Mouse (Mus musculus) neural tube, embryonic 13.5 days (tissue): ENCODE measurements at regions not wholly inside any gene's neighbourhood (a gene's known extent, or its start where the extent isn't known, plus 50 kb on each side); places are given as distances from the start of the nearest gene placed in this dataset.

Experiments
- ATAC-seq: fragments of 200-750 bp; cut with Nextera tagmentation; 2 replicates; pipeline ENCODE4 v1.8.0; 2017; ENCODE audit warnings: low read depth, mild to moderate bottlenecking, moderate TSS enrichment, moderate library complexity
- H3K27ac ChIP-seq: fragments of 300-500 bp; sonication (generic); replicated peaks from 2 replicates; pipeline ENCODE4 v1.5.1; 2015; ENCODE audit warnings: moderate library complexity, mild to moderate bottlenecking, inconsistent platforms
- H3K27me3 ChIP-seq: fragments of 300-500 bp; sonication (generic); 2 replicates; pipeline ENCODE4 v1.6.1; 2015; ENCODE audit warnings: mild to moderate bottlenecking, inconsistent platforms
- H3K36me3 ChIP-seq: fragments of 300-500 bp; sonication (generic); 2 replicates; pipeline ENCODE4 v1.6.1; 2015; ENCODE audit warnings: mild to moderate bottlenecking, inconsistent platforms
- H3K4me1 ChIP-seq: fragments of 300-500 bp; sonication (generic); replicated peaks from 2 replicates; pipeline ENCODE4 v1.6.1; 2015; ENCODE audit warnings: inconsistent platforms
- H3K4me2 ChIP-seq: fragments of 300-500 bp; sonication (generic); 2 replicates; pipeline ENCODE4 v1.6.1; 2015; ENCODE audit warnings: inconsistent platforms, mild to moderate bottlenecking, moderate library complexity
- H3K4me3 ChIP-seq: fragments of 300-500 bp; sonication (generic); 2 replicates; pipeline ENCODE4 v1.5.1; 2015; ENCODE audit warnings: mild to moderate bottlenecking, inconsistent platforms
- H3K9ac ChIP-seq: fragments of 300-500 bp; sonication (generic); 2 replicates; pipeline ENCODE4 v1.6.1; 2015; ENCODE audit warnings: moderate library complexity, mild to moderate bottlenecking, inconsistent platforms
- H3K9me3 ChIP-seq: fragments of 300-500 bp; sonication (generic); 2 replicates; pipeline ENCODE4 v1.6.1; 2016; ENCODE audit warnings: inconsistent platforms
- WGBS: fragments of 180-500 bp; shearing (Covaris S2); methylation state at CpG from one replicate; pipeline ENCODE4 v1.1.7; 2015; 5-methylcytosine and 5-hydroxymethylcytosine counted together

DNA sequence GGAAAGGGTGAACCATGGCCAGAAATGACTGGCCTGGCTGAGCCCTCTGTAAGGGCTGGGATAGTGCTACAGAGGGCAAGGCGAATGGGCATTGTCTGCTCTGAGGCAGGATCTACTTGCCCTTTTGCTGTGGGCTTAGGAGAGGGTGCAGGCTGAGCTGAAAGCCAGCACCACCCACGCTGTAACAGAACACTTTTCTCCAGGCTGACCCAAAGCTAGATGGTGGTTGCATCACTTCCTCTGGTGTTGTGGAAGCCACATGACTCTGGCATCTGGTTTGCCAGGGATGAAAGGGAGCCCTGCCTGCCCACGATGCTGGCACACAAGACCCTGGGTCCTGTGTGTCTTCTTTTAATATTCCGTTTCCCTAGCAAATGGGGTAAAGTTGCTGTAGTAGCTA is 198.0 kb upstream of the Klf4 start:
- H3K4me3 ChIP-seq = no peak overlapping the region
- ATAC-seq = no peak
- WGBS = 90% methylated on average over 4 of the region's 4 CpGs
- H3K27ac ChIP-seq = no peak overlapping the region
- H3K9ac ChIP-seq = no peak overlapping the region
- H3K36me3 ChIP-seq = no peaks in the 10 kb centered on the region
- no peaks in the 10 kb centered on the region for H3K4me1 ChIP-seq
- no peak overlapping the region for H3K4me2 ChIP-seq
- no peaks in the 10 kb centered on the region for H3K9me3 ChIP-seq
- no peaks in the 10 kb centered on the region for H3K27me3 ChIP-seq

DNA sequence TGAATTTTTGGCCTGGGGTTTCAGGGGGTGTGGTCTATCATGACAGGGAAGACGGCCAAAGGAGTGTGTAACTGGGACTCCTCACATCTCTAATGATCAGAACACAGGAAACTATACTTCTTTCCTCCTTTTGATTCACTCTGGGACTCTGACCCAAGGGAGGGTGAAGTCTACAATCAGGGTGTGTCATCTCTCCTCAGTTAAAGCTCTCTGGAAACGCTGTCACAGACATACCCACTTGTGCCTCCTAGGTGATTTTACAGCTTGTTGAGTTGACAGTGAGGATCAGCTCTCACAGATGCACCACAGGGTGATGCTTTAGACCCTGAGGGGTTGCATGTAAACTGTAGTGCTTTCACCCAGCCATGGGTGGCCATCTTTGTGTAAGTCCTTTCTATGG is 194.9 kb upstream of the Klf4 start:
- H3K9ac ChIP-seq = no peak overlapping the region
- no peak overlapping the region for H3K27ac ChIP-seq
- 88% methylated on average over 2 of the region's 2 CpGs for WGBS
- ATAC-seq = no peak
- H3K36me3 ChIP-seq = no peaks in the 10 kb centered on the region
- peaks cover 10% of the 10 kb centered on the region for H3K4me1 ChIP-seq
- H3K9me3 ChIP-seq = no peaks in the 10 kb centered on the region
- no peak overlapping the region for H3K4me3 ChIP-seq
- no peaks in the 10 kb centered on the region for H3K27me3 ChIP-seq
- H3K4me2 ChIP-seq = no peak overlapping the region

DNA sequence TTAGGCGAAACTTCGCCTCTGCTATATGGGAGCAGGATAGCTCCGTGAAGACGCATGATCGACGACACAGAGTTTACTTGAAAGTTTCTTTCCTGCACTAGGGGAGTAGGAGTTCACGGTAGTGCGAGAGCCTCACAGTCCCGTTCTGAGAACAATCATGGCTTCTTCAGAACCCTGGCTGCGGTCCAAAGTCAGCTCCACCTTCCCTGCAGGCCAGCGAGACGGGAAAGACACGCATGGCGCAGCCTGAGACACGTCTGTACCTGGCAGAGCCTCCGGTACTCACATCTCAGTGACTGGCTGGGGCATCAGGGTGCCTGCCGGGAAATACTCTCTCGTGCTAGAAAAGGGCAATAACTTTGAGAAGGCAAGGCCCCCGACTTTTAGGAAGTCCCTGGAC is 193.8 kb upstream of the Klf4 start:
- no peak for ATAC-seq
- Histone ChIP-seq H3K9me3 (no peaks in the 10 kb centered on the region), H3K27me3 (no peaks in the 10 kb centered on the region), H3K4me3 (no peak overlapping the region), H3K4me2 (no peak overlapping the region), H3K36me3 (no peaks in the 10 kb centered on the region), H3K4me1 (peaks cover 17% of the 10 kb centered on the region), H3K27ac (no peak overlapping the region), H3K9ac (no peak overlapping the region)
- 81% methylated on average over 19 of the region's 19 CpGs for WGBS

GRCm38 (mm10) chr4:55724286-55724685 is 192.0 kb upstream of the Klf4 start:
- Histone ChIP-seq H3K4me2 (no peak overlapping the region), H3K27me3 (no peaks in the 10 kb centered on the region), H3K27ac (no peak overlapping the region), H3K9ac (no peak overlapping the region), H3K9me3 (no peaks in the 10 kb centered on the region), H3K36me3 (no peaks in the 10 kb centered on the region), H3K4me1 (peaks cover 17% of the 10 kb centered on the region), H3K4me3 (no peak overlapping the region)
- WGBS = 87% methylated on average over 1 of the region's 1 CpGs
- no peak for ATAC-seq

- peak; percentile 74 for ATAC-seq
- no peak overlapping the region for H3K4me3 ChIP-seq
- H3K4me2 ChIP-seq = no peak overlapping the region
- H3K27me3 ChIP-seq = no peaks in the 10 kb centered on the region
- peaks cover 17% of the 10 kb centered on the region for H3K4me1 ChIP-seq
- H3K9ac ChIP-seq = no peak overlapping the region
- WGBS = 75% methylated on average over 1 of the region's 1 CpGs
- no peaks in the 10 kb centered on the region for H3K36me3 ChIP-seq
- no peak overlapping the region for H3K27ac ChIP-seq
- H3K9me3 ChIP-seq = no peaks in the 10 kb centered on the region
Measured at GRCm38 (mm10) chr4:55723124-55723523, 190.9 kb upstream of the Klf4 start.

DNA sequence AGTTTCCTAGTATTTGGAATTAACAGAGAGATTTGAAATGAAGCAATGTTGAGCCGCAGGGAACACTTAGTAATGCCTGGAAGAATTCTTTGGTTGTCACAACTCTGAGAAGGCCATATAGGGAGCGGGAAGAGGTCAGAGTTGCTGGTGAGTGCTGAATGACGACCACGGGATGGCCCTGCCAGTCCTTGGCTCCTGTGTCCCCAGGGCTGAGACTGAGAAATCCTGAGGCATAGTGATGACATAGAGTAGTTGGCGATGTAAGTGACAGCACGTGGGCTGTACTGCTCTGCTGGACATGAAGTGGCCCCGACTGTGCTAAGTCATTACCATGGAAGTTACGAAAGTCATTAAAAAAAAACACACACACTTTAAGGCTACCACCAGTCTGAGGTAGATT is 190.1 kb upstream of the Klf4 start:
- Histone ChIP-seq H3K4me3 (no peak overlapping the region), H3K36me3 (no peaks in the 10 kb centered on the region), H3K4me1 (peaks cover 17% of the 10 kb centered on the region), H3K9ac (no peak overlapping the region), H3K9me3 (no peaks in the 10 kb centered on the region), H3K27me3 (no peaks in the 10 kb centered on the region), H3K4me2 (no peak overlapping the region), H3K27ac (no peak overlapping the region)
- 72% methylated on average over 8 of the region's 8 CpGs for WGBS
- ATAC-seq = no peak

DNA sequence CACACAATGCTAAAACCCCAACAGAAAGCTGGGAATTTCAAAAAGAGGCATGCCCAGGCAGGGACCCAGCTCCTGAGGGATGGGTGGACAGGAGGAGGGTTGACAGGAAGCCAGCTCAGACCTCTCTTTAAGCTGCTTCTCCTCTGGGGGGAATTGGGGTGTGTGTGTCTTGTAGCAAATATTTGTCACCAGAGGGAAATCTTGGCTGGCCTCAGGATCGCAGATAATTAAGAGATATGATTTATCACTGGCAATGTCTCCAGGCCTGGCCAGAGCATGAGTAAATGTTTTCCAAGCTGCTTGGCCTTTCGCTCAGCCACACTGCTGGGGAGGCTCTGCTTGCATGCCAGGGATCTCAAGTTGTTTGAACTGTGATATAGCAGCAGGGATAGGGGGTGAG is 189.6 kb upstream of the Klf4 start:
- H3K4me2 ChIP-seq = no peak overlapping the region
- no peak overlapping the region for H3K9ac ChIP-seq
- H3K4me3 ChIP-seq = no peak overlapping the region
- H3K27ac ChIP-seq = no peak overlapping the region
- no peak for ATAC-seq
- no peaks in the 10 kb centered on the region for H3K36me3 ChIP-seq
- H3K27me3 ChIP-seq = no peaks in the 10 kb centered on the region
- H3K9me3 ChIP-seq = no peaks in the 10 kb centered on the region
- peaks cover 17% of the 10 kb centered on the region for H3K4me1 ChIP-seq
- 61% methylated on average over 2 of the region's 2 CpGs for WGBS

GRCm38 (mm10) chr4:55718438-55718837 is 186.2 kb upstream of the Klf4 start:
- H3K27me3 ChIP-seq = no peaks in the 10 kb centered on the region
- H3K4me3 ChIP-seq = no peak overlapping the region
- H3K9ac ChIP-seq = no peak overlapping the region
- no peaks in the 10 kb centered on the region for H3K36me3 ChIP-seq
- ATAC-seq = no peak
- peaks cover 14% of the 10 kb centered on the region for H3K4me1 ChIP-seq
- H3K27ac ChIP-seq = no peak overlapping the region
- H3K4me2 ChIP-seq = no peak overlapping the region
- WGBS = 82% methylated on average over 4 of the region's 4 CpGs
- H3K9me3 ChIP-seq = no peaks in the 10 kb centered on the region

- ATAC-seq = no peak
Measured at GRCm38 (mm10) chr4:55716161-55716651, 183.9 kb upstream of the Klf4 start.

DNA sequence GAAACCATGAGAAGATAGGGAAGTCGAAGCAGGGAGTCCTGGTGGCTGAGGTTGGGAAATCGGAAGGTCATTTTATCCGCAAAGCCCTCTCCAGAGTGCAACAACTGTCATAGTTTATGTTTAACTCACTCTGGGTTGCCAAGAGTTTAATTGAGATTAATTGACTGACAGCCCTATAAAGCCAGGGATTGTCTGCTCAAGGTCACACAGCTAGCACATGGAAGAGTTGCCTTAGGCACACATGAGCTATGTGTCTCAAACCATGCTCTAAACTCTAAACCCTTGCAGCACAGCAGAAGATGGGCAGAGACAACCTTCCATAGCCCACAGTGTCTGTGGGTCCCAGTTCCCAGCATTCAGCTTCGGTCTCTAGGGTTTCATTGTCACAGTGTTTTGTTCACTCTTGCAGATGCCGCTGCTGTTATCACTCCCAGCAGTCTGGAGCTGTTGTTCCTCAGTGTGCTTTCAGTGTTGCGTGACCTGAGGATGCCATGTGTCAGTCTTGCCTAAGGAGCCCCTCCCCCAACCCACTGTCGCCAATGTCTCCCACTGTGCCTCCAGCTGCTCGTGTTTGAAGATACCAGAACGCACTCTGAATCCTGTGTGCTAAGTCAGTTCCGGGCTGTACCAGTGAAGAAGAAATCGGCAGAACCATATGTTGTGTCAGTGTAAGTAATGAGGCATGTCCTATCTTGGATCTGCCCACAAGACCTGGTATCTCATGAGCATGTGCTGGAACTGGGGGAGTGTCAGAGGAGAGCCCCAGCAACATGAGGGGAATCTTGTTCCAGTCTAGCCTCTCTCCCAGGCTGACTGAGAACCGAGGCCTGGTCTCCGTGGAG is 179.5 kb upstream of the Klf4 start:
- 44% methylated on average over 13 of the region's 13 CpGs for WGBS
- peak; percentile 76 for ATAC-seq
- H3K27ac ChIP-seq = no peak overlapping the region

More at GRCm38 (mm10) chr4:55716161-55716651, 183.9 kb upstream of the Klf4 start:
- Histone ChIP-seq H3K4me1 (peaks cover 12% of the 10 kb centered on the region), H3K27me3 (no peaks in the 10 kb centered on the region), H3K27ac (no peak overlapping the region), H3K36me3 (no peaks in the 10 kb centered on the region), H3K4me3 (no peak overlapping the region), H3K9me3 (no peaks in the 10 kb centered on the region), H3K9ac (no peak overlapping the region), H3K4me2 (no peak overlapping the region)
- 75% methylated on average over 5 of the region's 5 CpGs for WGBS

DNA sequence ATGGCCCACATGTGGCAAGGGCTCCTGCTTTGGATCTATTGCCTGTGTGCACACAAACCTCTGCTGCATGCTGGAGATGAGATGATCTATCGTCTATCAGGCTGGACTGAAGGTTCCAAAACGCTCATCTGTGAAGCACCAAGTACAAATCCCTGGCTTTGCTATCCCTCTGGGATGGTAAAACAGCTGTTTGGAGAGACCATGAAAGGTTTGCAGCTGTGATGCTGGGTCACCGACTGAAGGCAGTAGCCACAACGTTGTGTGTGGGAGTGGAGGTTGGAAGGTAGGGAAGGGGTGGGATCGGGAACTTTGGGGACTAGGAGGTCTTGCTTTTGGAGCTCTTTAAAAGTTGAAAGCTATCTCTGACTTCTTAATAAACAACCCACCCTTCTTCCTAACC is 178.2 kb upstream of the Klf4 start:
- WGBS = 89% methylated on average over 5 of the region's 5 CpGs
- no peak for ATAC-seq
- peaks cover 12% of the 10 kb centered on the region for H3K4me1 ChIP-seq
- H3K9ac ChIP-seq = no peak overlapping the region
- H3K4me2 ChIP-seq = no peak overlapping the region
- H3K4me3 ChIP-seq = no peak overlapping the region
- no peaks in the 10 kb centered on the region for H3K27me3 ChIP-seq
- no peaks in the 10 kb centered on the region for H3K9me3 ChIP-seq
- no peak overlapping the region for H3K27ac ChIP-seq
- H3K36me3 ChIP-seq = no peaks in the 10 kb centered on the region

More for the DNA sequence above, 179.5 kb upstream of the Klf4 start:
- peaks cover 12% of the 10 kb centered on the region for H3K4me1 ChIP-seq
- H3K36me3 ChIP-seq = no peaks in the 10 kb centered on the region
- H3K9me3 ChIP-seq = no peaks in the 10 kb centered on the region
- no peak overlapping the region for H3K4me2 ChIP-seq
- H3K9ac ChIP-seq = no peak overlapping the region
- H3K4me3 ChIP-seq = no peak overlapping the region
- no peaks in the 10 kb centered on the region for H3K27me3 ChIP-seq

- H3K4me2 ChIP-seq = no peak overlapping the region
- H3K9ac ChIP-seq = no peak overlapping the region
- 63% methylated on average over 2 of the region's 2 CpGs for WGBS
- no peaks in the 10 kb centered on the region for H3K27me3 ChIP-seq
- no peak overlapping the region for H3K27ac ChIP-seq
- H3K9me3 ChIP-seq = no peaks in the 10 kb centered on the region
- peaks cover 12% of the 10 kb centered on the region for H3K4me1 ChIP-seq
- no peaks in the 10 kb centered on the region for H3K36me3 ChIP-seq
- no peak overlapping the region for H3K4me3 ChIP-seq
- ATAC-seq = no peak
Measured at GRCm38 (mm10) chr4:55708808-55709207, 176.5 kb upstream of the Klf4 start.

DNA sequence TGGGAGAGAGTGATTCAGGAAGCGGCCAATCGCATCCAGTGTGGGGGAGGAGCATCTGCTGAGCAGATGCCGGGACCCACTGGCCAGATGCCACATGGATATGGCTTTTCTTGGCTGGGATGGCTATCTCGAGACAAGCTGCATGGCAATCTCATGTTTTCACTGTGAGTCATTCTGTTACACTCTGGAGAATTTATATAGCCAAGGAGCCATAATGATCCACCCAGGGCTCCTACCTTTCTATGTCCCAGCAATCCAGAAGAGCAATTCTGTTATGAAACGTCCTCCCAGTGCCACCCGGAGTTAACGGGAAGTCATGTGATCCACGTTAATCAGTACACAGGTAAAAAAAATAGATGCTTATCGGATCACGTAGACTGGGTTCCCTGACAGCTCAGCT is 175.7 kb upstream of the Klf4 start:
- Histone ChIP-seq H3K4me3 (no peak overlapping the region), H3K27me3 (no peaks in the 10 kb centered on the region), H3K9ac (no peak overlapping the region), H3K27ac (no peak overlapping the region), H3K4me1 (peaks cover 12% of the 10 kb centered on the region), H3K4me2 (no peak overlapping the region), H3K36me3 (no peaks in the 10 kb centered on the region), H3K9me3 (no peaks in the 10 kb centered on the region)
- no peak for ATAC-seq
- 72% methylated on average over 10 of the region's 10 CpGs for WGBS
